Mouse (Mus musculus): ENCODE measurements around the gene Adgre5. TPM values are rescaled to one million over a fixed set of nuclear protein-coding genes. Genes with fewer than 3 reads are reported as not detected.
A peak's percentile ranks its signal among the peaks of the same experiment; 100 is the strongest.

Adgre5 gene
- polyA plus RNA-seq, 1 experiment from 2014 or later = 45.8 TPM

DNA sequence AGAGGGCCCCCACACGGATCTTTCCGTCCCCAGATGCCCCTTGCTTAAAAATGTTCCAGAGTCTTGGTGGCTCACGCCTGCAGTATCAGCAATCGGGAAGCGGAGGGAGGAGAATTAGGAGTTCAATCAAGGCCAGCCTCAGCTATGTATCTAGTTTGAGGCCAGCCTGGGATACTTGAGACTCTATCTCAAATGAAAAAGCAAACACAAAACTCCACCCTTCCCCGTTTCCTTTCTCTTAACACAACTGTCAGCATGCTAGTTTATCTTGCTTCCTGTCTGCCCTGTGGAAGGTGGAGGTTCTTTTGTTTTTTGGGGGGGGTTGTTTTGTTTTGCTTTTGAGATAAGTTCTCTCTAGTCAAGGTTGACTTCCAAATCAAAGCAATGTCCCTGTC lies 32.3 kb upstream of the Adgre5 start:
- H3K4me2 ChIP-seq (ENCODE audit: low read depth, low read length) = peak overlapping the region; percentile 70
- H3K27me3 ChIP-seq (replicated peaks; ENCODE audit: control insufficient read depth, insufficient read depth, low read length) = no peaks in the 10 kb centered on the region
- 50% methylated on average over 6 of the region's 6 CpGs for WGBS
- no peaks in the 10 kb centered on the region for H3K36me3 ChIP-seq (ENCODE audit: control insufficient read depth, insufficient read depth, low read length)
- H3K4me3 ChIP-seq (ENCODE audit: low read depth, low read length) = peak overlapping the region; percentile 36
- H3K9me3 ChIP-seq (ENCODE audit: control insufficient read depth, low read length) = no peaks in the 10 kb centered on the region
- H3K9ac ChIP-seq (ENCODE audit: low read depth, low read length) = 0 out of 2 replicates have a peak overlapping the region, but pooled peaks have one; percentile 47
- ATAC-seq (ENCODE audit: low read depth) (no peak), DNase-seq (ENCODE audit: low spot score) (no peak)
- no peak overlapping the region for H3K27ac ChIP-seq (replicated peaks; ENCODE audit: low read depth, low read length)
- peaks cover 5% of the 10 kb centered on the region for H3K4me1 ChIP-seq (ENCODE audit: control insufficient read depth, insufficient read depth, low read length)

DNA sequence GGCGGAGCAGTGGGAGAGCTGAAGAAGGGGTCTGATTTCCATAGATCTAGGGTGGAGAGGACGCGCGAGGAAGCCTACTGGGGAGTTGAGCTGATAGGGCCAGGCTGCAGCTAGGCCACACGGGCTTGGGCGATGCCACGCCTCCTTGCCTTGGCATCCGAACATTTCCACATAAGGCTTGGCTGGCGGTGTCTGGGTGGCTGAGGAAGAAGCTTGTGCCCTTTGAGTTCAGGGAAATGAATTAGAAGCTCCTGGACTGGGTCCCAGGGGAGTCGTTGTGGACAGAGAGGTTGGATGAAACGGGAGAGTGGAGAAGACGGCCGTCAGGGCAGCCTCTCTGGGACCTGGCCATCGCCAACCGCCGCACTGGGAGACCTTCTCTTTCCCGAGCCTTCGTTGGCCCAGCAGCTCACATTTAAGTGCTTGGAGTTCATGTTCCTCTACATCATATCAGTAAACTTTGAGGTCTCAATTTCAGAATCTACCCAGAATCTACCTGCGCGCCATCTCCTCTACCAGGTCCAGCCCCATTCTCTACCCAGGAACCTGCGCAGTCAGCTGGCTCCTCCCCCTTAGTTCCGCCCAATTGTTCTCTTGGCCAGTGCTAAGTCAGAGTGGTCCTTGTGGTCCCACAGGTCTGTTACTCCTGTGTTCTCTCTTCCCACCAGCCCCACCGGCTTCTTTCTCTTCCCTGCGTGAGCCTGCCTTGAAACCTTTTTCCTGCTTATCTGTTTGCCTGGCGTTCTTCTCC lies 31.8 kb upstream of the Adgre5 start:
- 9% methylated on average over 24 of the region's 25 CpGs for WGBS
- Histone ChIP-seq H3K36me3 (ENCODE audit: control insufficient read depth, insufficient read depth, low read length) (no peaks in the 10 kb centered on the region), H3K9ac (ENCODE audit: low read depth, low read length) (peak overlapping the region; percentile 47), H3K27me3 (replicated peaks; ENCODE audit: control insufficient read depth, insufficient read depth, low read length) (no peaks in the 10 kb centered on the region), H3K4me3 (ENCODE audit: low read depth, low read length) (peak overlapping the region; percentile 36), H3K27ac (replicated peaks; ENCODE audit: low read depth, low read length) (no peak overlapping the region), H3K9me3 (ENCODE audit: control insufficient read depth, low read length) (no peaks in the 10 kb centered on the region), H3K4me1 (ENCODE audit: control insufficient read depth, insufficient read depth, low read length) (peaks cover 5% of the 10 kb centered on the region), H3K4me2 (ENCODE audit: low read depth, low read length) (peak overlapping the region; percentile 70)
- DNase-seq (ENCODE audit: low spot score) (peak; percentile 45), ATAC-seq (ENCODE audit: low read depth) (peak; percentile 87)

DNA sequence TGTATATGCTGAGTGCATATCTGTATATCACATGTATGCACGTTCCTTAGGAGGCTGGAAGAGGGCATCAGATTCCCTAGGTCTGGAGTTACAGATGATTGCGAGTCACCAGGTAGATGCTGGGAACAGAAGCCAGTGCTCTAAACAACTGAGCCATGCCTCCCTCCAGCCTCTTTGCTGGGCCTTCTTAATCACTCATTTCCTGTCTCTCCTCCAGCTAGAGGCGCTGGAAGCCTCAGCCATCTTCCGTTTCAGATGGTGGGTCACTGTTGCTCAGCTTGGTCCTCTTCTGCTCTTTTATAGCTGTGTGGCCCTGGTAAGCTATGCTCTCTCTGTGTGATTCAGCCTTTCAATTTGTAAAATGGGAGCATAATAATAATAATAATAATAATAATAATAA lies 30.7 kb upstream of the Adgre5 start:
- no peaks in the 10 kb centered on the region for H3K9me3 ChIP-seq (ENCODE audit: control insufficient read depth, low read length)
- 44% methylated on average over 4 of the region's 4 CpGs for WGBS
- no peaks in the 10 kb centered on the region for H3K36me3 ChIP-seq (ENCODE audit: control insufficient read depth, insufficient read depth, low read length)
- no peaks in the 10 kb centered on the region for H3K27me3 ChIP-seq (replicated peaks; ENCODE audit: control insufficient read depth, insufficient read depth, low read length)
- ATAC-seq (ENCODE audit: low read depth) = no peak
- no peak overlapping the region for H3K4me3 ChIP-seq (ENCODE audit: low read depth, low read length)
- H3K4me1 ChIP-seq (ENCODE audit: control insufficient read depth, insufficient read depth, low read length) = peaks cover 5% of the 10 kb centered on the region
- no peak for DNase-seq (ENCODE audit: low spot score)
- H3K9ac ChIP-seq (ENCODE audit: low read depth, low read length) = no peak overlapping the region
- no peak overlapping the region for H3K27ac ChIP-seq (replicated peaks; ENCODE audit: low read depth, low read length)
- H3K4me2 ChIP-seq (ENCODE audit: low read depth, low read length) = no peak overlapping the region

DNA sequence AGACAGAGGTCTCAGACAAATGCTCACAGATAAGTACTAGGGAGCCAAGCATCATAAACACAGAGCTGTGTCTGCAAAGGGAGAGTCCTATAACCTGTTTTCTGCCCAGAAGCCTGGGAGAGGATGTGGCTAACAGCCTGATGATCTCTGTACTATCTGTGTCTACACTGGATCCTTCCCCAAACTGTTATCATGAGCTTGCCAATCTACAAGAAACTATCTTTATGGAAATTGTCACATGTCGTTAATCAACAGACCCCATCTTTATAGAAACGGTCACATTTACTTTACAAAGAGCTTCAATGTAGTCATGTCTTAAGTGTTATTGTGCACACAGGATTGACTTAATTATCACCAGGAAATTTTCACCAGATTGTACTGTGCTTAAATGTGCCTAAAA lies 29.5 kb upstream of the Adgre5 start:
- Histone ChIP-seq H3K9me3 (ENCODE audit: control insufficient read depth, low read length) (no peaks in the 10 kb centered on the region), H3K27me3 (replicated peaks; ENCODE audit: control insufficient read depth, insufficient read depth, low read length) (no peaks in the 10 kb centered on the region), H3K4me1 (ENCODE audit: control insufficient read depth, insufficient read depth, low read length) (peaks cover 5% of the 10 kb centered on the region), H3K9ac (ENCODE audit: low read depth, low read length) (no peak overlapping the region), H3K27ac (replicated peaks; ENCODE audit: low read depth, low read length) (no peak overlapping the region), H3K4me2 (ENCODE audit: low read depth, low read length) (no peak overlapping the region), H3K4me3 (ENCODE audit: low read depth, low read length) (no peak overlapping the region), H3K36me3 (ENCODE audit: control insufficient read depth, insufficient read depth, low read length) (no peaks in the 10 kb centered on the region)
- DNase-seq (ENCODE audit: low spot score) (no peak), ATAC-seq (ENCODE audit: low read depth) (no peak)
- WGBS = 86% methylated on average over 2 of the region's 2 CpGs

DNA sequence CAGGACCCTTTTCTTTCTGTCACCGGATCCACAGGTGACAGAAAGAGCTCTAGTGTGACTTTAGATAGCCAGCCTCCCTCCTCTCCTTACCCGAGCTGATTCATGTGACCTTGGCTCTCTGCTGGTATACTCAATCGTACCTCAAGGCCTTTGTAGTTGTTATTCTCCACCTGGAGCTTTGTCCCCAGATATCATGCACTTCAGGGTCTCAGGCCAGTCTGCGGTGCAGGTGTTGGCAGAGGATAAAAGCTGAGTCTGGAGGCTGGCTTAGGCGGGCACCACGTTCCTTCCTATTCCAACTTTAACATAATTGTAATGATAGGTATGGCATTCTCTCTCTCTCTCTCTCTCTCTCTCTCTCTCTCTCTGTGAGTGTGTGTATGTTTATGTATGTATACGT lies 28.6 kb upstream of the Adgre5 start:
- Histone ChIP-seq H3K27ac (replicated peaks; ENCODE audit: low read depth, low read length) (no peak overlapping the region), H3K36me3 (ENCODE audit: control insufficient read depth, insufficient read depth, low read length) (no peaks in the 10 kb centered on the region), H3K27me3 (replicated peaks; ENCODE audit: control insufficient read depth, insufficient read depth, low read length) (no peaks in the 10 kb centered on the region), H3K9me3 (ENCODE audit: control insufficient read depth, low read length) (no peaks in the 10 kb centered on the region), H3K4me1 (ENCODE audit: control insufficient read depth, insufficient read depth, low read length) (peaks cover 5% of the 10 kb centered on the region), H3K4me2 (ENCODE audit: low read depth, low read length) (no peak overlapping the region), H3K9ac (ENCODE audit: low read depth, low read length) (no peak overlapping the region), H3K4me3 (ENCODE audit: low read depth, low read length) (no peak overlapping the region)
- WGBS = 62% methylated on average over 7 of the region's 7 CpGs
- ATAC-seq (ENCODE audit: low read depth) (no peak), DNase-seq (ENCODE audit: low spot score) (no peak)

DNA sequence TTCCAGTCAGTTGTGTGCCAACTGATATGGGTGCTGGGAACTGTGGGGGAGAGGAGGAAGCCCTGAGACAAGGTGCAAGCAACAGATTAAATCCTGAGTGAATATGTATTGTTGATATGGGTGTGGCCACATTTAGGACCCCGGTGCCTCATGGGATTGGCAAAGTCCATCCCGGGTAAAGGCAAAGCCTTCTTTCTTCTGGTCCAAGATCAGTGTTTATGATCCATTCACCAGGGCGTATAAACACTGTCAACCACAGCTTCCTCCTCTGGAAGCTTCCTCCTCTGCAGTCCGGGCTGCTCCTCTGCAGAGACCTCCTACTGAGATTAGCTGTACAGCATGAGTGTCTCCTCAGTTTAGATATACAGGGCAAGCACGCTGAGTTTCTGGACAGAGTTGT lies 27.4 kb upstream of the Adgre5 start:
- H3K4me2 ChIP-seq (ENCODE audit: low read depth, low read length) = no peak overlapping the region
- no peak overlapping the region for H3K9ac ChIP-seq (ENCODE audit: low read depth, low read length)
- H3K4me1 ChIP-seq (ENCODE audit: control insufficient read depth, insufficient read depth, low read length) = peaks cover 5% of the 10 kb centered on the region
- H3K4me3 ChIP-seq (ENCODE audit: low read depth, low read length) = no peak overlapping the region
- H3K9me3 ChIP-seq (ENCODE audit: control insufficient read depth, low read length) = no peaks in the 10 kb centered on the region
- 50% methylated on average over 5 of the region's 5 CpGs for WGBS
- no peak overlapping the region for H3K27ac ChIP-seq (replicated peaks; ENCODE audit: low read depth, low read length)
- H3K36me3 ChIP-seq (ENCODE audit: control insufficient read depth, insufficient read depth, low read length) = no peaks in the 10 kb centered on the region
- DNase-seq (ENCODE audit: low spot score) (peak; percentile 22), ATAC-seq (ENCODE audit: low read depth) (no peak)
- H3K27me3 ChIP-seq (replicated peaks; ENCODE audit: control insufficient read depth, insufficient read depth, low read length) = no peaks in the 10 kb centered on the region

DNA sequence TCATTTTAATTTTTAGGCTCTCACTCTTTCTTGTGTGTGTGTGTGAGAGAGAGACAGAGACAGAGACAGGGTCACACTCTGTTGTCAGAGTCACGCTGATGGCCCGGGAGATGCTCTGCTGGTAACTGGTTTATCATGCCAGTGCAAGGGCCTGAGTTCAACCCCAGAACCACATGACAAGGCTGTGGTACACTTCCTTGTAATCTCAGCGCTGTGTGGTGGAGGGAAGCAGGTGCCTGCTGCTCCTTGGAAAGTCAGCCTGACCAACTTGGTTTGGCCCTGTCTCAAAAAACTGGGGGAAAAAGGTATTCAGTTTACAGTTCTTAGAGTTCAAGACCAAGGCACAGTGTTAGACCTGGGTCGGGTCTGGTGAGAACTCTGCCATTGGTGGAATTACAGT lies 26.3 kb upstream of the Adgre5 start:
- DNase-seq (ENCODE audit: low spot score) = no peak
- Histone ChIP-seq H3K4me2 (ENCODE audit: low read depth, low read length) (no peak overlapping the region), H3K36me3 (ENCODE audit: control insufficient read depth, insufficient read depth, low read length) (no peaks in the 10 kb centered on the region), H3K4me1 (ENCODE audit: control insufficient read depth, insufficient read depth, low read length) (peaks cover 2% of the 10 kb centered on the region), H3K27ac (replicated peaks; ENCODE audit: low read depth, low read length) (no peak overlapping the region), H3K27me3 (replicated peaks; ENCODE audit: control insufficient read depth, insufficient read depth, low read length) (no peaks in the 10 kb centered on the region), H3K9ac (ENCODE audit: low read depth, low read length) (no peak overlapping the region), H3K4me3 (ENCODE audit: low read depth, low read length) (no peak overlapping the region), H3K9me3 (ENCODE audit: control insufficient read depth, low read length) (no peaks in the 10 kb centered on the region)
- no peak for ATAC-seq (ENCODE audit: low read depth)
- 88% methylated on average over 4 of the region's 4 CpGs for WGBS

DNA sequence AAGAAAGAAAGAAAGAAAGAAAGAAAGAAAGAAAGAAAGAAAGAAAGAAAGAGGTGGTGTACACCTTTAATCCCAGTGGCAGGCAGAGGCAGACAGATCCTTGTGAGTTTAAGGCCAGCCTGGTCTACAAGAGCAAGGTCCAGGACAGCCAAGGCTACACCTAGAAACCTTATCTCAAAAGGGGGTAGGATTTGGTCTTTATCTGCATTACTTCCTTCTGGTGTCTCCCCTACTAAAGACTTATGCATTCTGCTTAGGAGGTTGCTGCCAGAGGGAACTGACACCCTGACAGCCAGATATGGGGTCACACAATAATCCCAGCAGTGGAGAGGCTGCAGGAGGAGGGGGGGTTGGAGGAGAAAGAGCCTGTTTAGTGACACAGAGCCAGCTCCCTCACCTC lies 24.5 kb upstream of the Adgre5 start:
- ATAC-seq (ENCODE audit: low read depth) = no peak
- no peak for DNase-seq (ENCODE audit: low spot score)
- H3K9me3 ChIP-seq (ENCODE audit: control insufficient read depth, low read length) = no peaks in the 10 kb centered on the region
- H3K4me2 ChIP-seq (ENCODE audit: low read depth, low read length) = no peak overlapping the region
- H3K27ac ChIP-seq (replicated peaks; ENCODE audit: low read depth, low read length) = no peak overlapping the region
- no peaks in the 10 kb centered on the region for H3K27me3 ChIP-seq (replicated peaks; ENCODE audit: control insufficient read depth, insufficient read depth, low read length)
- no peak overlapping the region for H3K9ac ChIP-seq (ENCODE audit: low read depth, low read length)
- H3K4me3 ChIP-seq (ENCODE audit: low read depth, low read length) = no peak overlapping the region
- H3K4me1 ChIP-seq (ENCODE audit: control insufficient read depth, insufficient read depth, low read length) = no peaks in the 10 kb centered on the region
- no peaks in the 10 kb centered on the region for H3K36me3 ChIP-seq (ENCODE audit: control insufficient read depth, insufficient read depth, low read length)

DNA sequence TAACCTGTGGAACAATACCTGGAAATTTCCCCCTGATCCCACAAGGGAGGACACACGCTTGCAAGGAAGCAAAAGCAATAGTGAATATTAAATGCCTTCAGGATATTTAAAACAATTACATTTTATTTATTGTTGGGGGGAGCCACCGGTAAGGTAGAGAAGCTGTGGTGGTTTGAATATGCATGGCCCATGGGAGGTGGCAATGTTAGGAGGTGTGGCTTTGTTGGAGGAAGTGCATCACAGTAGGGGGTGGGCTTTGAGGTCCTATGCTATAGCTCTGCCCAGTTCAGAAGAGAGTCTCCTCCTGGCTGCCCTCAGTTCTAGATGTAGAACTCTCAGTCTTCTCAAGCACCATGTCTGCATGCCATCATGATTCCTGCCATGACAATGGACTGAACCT lies 23.6 kb upstream of the Adgre5 start:
- H3K4me1 ChIP-seq (ENCODE audit: control insufficient read depth, insufficient read depth, low read length) = no peaks in the 10 kb centered on the region
- H3K36me3 ChIP-seq (ENCODE audit: control insufficient read depth, insufficient read depth, low read length) = no peaks in the 10 kb centered on the region
- DNase-seq (ENCODE audit: low spot score) (no peak), ATAC-seq (ENCODE audit: low read depth) (no peak)
- H3K4me3 ChIP-seq (ENCODE audit: low read depth, low read length) = no peak overlapping the region
- H3K27me3 ChIP-seq (replicated peaks; ENCODE audit: control insufficient read depth, insufficient read depth, low read length) = no peaks in the 10 kb centered on the region
- H3K9ac ChIP-seq (ENCODE audit: low read depth, low read length) = no peak overlapping the region
- H3K4me2 ChIP-seq (ENCODE audit: low read depth, low read length) = no peak overlapping the region
- no peaks in the 10 kb centered on the region for H3K9me3 ChIP-seq (ENCODE audit: control insufficient read depth, low read length)
- 87% methylated on average over 2 of the region's 2 CpGs for WGBS
- no peak overlapping the region for H3K27ac ChIP-seq (replicated peaks; ENCODE audit: low read depth, low read length)
